Mouse (Mus musculus): ENCODE results near the gene Slc6a21.
"Not testable (repeated sequence)": the region's sequence is repeated elsewhere in the genome, so short reads cannot be mapped to it uniquely, and the experiment has no call there.

Slc6a21 gene

GRCm38 (mm10) chr7:45255822-45256221 is 21.5 kb upstream of the Slc6a21 start:
- DNase-seq (ENCODE audit: extremely low read depth, low read depth, low spot score) = not testable (repeated sequence)

- no peak for DNase-seq (ENCODE audit: extremely low read depth, low read depth, low spot score)
Measured at GRCm38 (mm10) chr7:45257063-45257840, 20.1 kb upstream of the Slc6a21 start.

DNA sequence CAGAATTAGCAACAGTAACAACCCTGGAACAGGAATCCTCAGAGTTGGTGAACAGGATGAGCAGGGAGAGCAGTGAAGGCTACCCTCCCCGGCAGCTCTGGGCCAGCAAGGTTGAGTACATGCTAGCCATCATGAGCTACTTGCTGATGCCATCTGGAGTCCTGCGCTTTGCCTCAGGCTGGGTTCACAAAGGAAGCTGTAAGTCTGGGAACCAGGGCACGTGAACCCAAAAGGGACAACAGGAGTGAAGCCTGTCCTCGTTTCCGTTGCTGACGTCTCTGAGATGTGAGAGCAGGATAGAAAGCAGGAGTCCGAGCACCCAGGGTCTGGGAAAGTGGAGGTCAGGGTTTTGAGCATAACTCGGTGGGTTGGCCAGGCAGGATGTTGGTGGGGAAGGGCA is 18.0 kb upstream of the Slc6a21 start:
- no peak for DNase-seq (ENCODE audit: extremely low read depth, low read depth, low spot score)

GRCm38 (mm10) chr7:45262266-45262665 is 15.0 kb upstream of the Slc6a21 start:
- DNase-seq (ENCODE audit: extremely low read depth, low read depth, low spot score) = no peak

DNA sequence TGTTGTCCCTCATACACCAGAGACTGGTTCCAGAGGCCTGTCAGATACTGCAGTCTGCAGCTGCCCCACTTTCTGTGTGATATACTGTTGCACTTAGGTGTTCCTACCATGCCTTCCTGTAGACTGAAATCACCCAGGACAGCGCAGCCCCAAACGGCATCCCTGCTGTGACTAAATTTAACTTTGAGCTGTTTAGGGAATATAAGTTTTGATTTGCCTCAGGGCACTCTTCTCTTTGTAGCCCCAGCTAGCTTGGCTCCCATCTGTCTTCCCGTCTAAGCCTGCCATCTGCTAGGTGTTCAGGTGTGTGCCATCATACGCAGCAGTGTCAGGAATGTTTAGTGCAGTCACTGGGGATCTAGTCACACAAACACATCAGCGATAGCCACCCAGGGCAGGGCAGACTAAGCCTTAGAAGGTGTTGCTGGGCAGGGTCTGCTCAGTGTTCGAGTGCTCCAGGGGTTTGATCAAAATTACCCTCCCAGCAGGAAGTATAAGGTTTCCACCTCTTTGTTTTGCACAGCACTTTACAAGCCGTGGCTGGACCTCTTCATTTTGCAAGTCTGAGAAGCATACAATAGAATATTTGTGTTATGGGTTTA is 14.2 kb upstream of the Slc6a21 start:
- no peak for DNase-seq (ENCODE audit: extremely low read depth, low read depth, low spot score)

- DNase-seq (ENCODE audit: extremely low read depth, low read depth, low spot score) = no peak
Measured at GRCm38 (mm10) chr7:45264348-45264747, 13.0 kb upstream of the Slc6a21 start.

GRCm38 (mm10) chr7:45265518-45265917 is 11.8 kb upstream of the Slc6a21 start:
- no peak for DNase-seq (ENCODE audit: extremely low read depth, low read depth, low spot score)

DNA sequence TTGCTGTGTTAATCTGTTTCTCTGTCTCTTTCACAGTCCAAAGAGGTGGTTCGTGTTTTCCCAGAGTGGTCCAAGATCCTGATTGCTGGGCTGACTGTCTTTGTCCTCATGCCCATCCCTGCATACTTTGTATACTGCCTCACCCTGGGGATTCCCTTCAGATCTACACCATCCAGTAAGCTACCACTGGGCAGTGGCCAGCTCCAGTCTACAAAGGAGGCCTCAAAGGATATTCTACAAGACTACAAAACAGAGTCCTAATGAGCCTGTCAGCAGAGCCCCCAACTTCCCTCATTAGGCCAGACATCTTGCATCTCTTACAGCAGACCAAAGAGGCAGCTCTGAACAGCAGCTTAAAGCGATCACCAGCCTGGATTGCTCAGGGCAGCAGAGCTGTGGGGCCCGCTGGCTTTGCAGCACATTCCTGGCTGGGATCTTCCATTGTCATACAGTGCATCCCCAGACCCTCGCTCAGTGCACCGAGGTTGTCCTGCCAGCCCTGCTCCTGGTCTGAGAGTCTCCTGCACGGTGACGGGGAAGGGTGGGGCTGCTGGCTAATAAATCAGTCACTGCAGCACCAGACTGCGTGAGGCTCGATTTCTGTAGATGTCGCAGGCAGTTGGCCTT is 4.4 kb upstream of the Slc6a21 start:
- DNase-seq (ENCODE audit: extremely low read depth, low read depth, low spot score) = no peak

DNA sequence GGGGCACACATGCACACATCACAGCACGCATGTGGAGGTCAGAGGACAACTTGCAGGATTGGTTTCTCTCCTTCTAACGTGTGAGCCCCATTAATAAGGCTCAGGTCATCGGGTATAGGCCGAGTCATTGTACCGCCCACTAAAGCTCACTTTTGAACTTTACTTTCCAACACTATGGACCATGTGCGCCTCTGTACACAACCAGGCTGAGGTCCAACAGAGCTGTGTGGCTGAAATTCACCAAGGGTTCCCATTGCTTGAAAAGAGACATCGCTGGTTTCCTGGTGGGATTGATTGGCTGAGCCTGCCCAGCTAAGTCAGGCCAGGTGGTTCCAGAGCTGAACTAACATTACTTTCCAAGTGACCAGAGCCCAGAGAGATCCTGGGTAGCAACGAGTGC is 3.6 kb upstream of the Slc6a21 start:
- DNase-seq (ENCODE audit: extremely low read depth, low read depth, low spot score) = no peak

- DNase-seq (ENCODE audit: extremely low read depth, low read depth, low spot score) = no peak
Measured at GRCm38 (mm10) chr7:45286486-45286885, 9.2 kb downstream of the Slc6a21 start.

DNA sequence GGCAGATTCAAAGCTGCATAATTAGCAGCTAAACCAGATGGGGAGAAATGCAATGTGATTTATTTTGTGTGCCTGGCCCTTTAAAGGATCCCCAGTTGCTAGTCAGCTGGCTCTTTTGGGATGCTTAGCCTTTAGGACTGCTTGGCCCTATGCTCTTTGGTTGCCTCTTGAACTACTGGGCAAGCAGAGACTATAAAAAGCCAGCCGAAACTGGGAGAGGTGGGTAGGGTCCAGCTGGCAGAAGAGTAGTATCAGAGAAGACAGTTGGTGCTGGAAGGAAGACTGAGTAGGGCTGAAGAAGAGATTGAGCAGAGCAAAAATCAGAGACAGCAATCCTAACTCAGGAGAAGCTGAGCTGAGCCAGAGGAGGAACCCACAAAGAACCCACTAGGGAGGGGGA is 19.3 kb downstream of the Slc6a21 start:
- DNase-seq (ENCODE audit: extremely low read depth, low read depth, low spot score) = no peak

GRCm38 (mm10) chr7:45297563-45297962 is 20.2 kb downstream of the Slc6a21 start:
- no peak for DNase-seq (ENCODE audit: extremely low read depth, low read depth, low spot score)

DNA sequence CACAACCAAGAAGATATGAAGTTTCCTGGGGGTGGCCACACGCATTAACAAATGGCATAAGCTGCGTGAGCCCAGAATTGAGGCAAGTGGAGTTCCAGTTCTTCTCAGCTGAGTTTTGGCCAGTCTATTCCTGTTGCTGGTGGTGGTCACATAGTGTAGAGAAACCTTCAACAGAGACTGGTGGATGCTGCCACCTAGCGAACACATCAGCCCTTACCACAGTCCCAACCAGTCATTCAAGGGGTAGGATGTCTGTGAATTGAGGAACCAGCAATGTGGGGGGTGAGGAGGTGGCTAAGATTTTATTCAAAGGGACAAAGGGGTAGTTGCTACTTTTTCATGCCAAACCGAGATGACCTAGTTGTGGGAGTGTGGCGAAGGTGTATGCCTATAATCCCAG is 22.4 kb downstream of the Slc6a21 start:
- DNase-seq (ENCODE audit: extremely low read depth, low read depth, low spot score) = no peak

DNA sequence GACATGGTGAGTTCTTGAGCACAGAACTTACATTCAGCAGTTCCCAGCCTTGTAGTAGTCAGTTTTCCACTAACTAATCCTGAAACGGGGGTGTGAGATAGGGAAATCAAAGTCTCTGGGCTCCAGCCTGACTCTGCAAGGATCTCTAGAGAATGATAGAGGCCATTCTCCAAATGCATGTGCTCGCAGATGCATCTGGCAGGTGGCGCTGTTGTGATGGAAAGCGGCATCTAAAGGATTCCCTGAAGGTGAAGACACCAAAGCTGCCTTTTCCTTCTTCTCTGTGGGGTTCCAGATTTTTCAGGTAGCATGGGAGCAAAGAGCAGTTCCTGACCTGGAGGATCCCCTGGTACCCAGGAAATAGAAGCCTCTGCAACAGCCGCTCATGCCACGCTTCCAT is 23.0 kb downstream of the Slc6a21 start:
- no peak for DNase-seq (ENCODE audit: extremely low read depth, low read depth, low spot score)

GRCm38 (mm10) chr7:45302626-45303025 is 25.3 kb downstream of the Slc6a21 start:
- no peak for DNase-seq (ENCODE audit: extremely low read depth, low read depth, low spot score)

- DNase-seq (ENCODE audit: extremely low read depth, low read depth, low spot score) = no peak
Measured at GRCm38 (mm10) chr7:45304869-45305268, 27.6 kb downstream of the Slc6a21 start.

- no peak for DNase-seq (ENCODE audit: extremely low read depth, low read depth, low spot score)
Measured at GRCm38 (mm10) chr7:45305275-45305674, 28.0 kb downstream of the Slc6a21 start.

GRCm38 (mm10) chr7:45308551-45309240 is 31.4 kb downstream of the Slc6a21 start:
- no peak for DNase-seq (ENCODE audit: extremely low read depth, low read depth, low spot score)

GRCm38 (mm10) chr7:45309455-45309854 is 32.1 kb downstream of the Slc6a21 start:
- DNase-seq (ENCODE audit: extremely low read depth, low read depth, low spot score) = no peak

DNA sequence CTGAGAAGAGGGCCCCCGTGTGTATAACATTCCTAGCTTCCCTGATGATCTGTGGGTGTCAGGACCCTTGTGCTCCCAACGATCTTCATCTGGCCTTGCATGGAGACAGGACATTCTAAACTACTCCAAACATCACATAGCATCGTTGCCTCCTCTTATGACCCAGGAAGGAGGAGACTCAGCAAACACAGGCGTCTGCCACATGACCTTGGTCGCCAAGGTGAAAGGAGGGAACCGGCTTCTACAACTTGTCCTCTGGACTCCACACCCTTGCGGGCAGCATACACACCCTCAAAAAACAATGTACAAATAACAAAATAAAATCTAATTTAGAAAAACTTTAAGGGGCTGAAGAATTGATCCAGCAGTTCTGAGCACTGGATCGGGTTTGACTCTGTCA is 34.7 kb downstream of the Slc6a21 start:
- no peak for DNase-seq (ENCODE audit: extremely low read depth, low read depth, low spot score)

DNA sequence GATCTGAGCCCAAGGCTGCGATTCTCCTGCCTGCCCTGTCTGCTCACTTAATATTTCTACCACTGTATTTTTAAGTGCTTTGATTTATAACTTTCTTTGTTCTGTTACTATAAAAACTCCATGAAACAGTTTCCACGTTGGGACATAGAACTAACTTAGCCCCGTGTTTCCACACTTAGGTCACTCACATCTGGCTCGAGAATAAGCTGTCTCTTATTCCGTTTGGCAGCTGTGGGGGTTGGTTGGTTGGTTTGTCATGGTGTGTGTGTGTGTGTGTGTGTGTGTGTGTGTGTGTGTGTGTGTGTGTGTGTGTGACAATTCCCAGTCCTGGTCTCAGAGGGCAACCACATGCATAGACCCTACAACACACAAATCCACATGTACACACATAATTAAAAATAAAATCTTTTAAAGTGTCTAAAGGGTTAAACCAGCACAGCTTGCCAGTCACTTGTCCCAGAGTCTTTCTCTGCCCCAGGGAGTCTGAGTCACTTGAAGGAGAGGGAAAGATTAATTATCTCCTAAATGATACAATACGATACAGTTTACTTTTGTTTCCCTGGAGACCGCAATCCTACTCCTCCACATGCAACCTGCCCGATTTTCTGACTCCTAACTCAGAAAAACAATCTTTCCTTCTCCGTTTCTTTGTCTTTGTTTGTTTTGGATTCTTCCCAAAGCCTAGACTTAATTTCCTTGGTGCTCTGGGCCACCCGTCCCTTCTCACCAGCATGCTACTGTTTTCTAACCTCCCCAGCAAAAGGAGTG is 35.6 kb downstream of the Slc6a21 start:
- DNase-seq (ENCODE audit: extremely low read depth, low read depth, low spot score) = no peak

Measured in fat pad, adult 2 months (tissue).